Mouse (Mus musculus): ENCODE results near the gene Plxnd1. TPM values are rescaled to one million over a fixed set of nuclear protein-coding genes. Genes with fewer than 3 reads are reported as not detected.

Plxnd1 gene
- total and polyA plus RNA-seq, 2 experiments from 2014 or later: 8.2 to 31.2 TPM

DNA sequence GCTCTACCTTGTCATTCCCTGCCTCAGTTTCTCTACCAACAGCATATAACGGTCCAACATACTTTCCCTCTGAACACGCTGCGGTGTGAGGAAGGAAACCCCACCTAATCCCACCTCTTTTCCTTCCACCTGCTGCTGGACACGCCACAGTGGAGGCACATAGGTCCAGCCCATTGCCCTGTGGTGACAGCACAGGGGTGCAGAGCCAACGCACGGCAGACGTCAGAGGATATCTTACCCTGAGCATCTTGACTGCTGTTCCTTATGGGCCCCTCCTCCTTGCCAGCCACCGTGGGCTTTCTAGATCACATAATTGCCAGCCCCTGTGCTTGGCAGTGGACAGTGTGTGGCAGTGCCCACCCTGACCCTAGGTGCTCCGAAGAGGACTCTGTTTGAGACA is 4.3 kb downstream of the Plxnd1 start:
- Histone ChIP-seq H3K4me3 (ENCODE audit: low read length) (no peak overlapping the region), H3K4me1 (ENCODE audit: insufficient read depth, low read length) (peaks cover 19% of the 10 kb centered on the region), H3K27me3 (ENCODE audit: insufficient read depth, low read length) (peaks cover 6% of the 10 kb centered on the region; the same call in 1 of the 2 replicates), H3K9me3 (ENCODE audit: low read length) (no peaks in the 10 kb centered on the region), H3K9ac (replicated peaks; ENCODE audit: low read length) (0 out of 2 replicates have a peak overlapping the region, but pooled peaks have one; percentile 30), H3K27ac (no peak overlapping the region), H3K36me3 (ENCODE audit: insufficient read depth, low read length) (no peaks in the 10 kb centered on the region), H3K4me2 (ENCODE audit: low read depth, low read length) (peak overlapping the region; percentile 85)
- no peak for ATAC-seq
- no peak for DNase-seq (ENCODE audit: low spot score)
- 83% methylated on average over 9 of the region's 9 CpGs for WGBS
- no peak for TF ChIP-seq CTCF (IDR thresholded peaks at IDR 0.05; ENCODE audit: low read depth)

DNA sequence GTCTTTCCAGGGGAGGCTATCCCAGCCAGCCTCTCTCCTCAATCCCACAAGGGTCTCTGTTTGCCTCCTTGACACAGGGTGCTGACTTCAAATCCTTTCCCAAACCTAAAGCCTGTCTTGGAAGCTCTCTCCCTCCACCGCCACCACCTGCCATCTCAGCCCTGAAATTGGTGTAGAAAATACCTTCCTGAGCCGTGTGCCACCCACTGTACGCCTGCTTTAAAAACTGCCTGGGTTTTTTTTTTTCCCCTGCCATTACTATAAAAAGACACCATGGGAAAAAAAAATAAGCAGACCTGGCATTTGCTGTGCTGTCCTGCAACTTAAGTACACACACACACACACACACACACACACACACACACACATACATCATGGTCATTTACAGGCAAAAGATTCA is 4.7 kb downstream of the Plxnd1 start:
- no peak for TF ChIP-seq CTCF (IDR thresholded peaks at IDR 0.05; ENCODE audit: low read depth)
- DNase-seq (ENCODE audit: low spot score) (no peak), ATAC-seq (no peak)
- peaks cover 6% of the 10 kb centered on the region; the same call in 1 of the 2 replicates for H3K27me3 ChIP-seq (ENCODE audit: insufficient read depth, low read length)
- H3K27ac ChIP-seq: no peak overlapping the region
- no peaks in the 10 kb centered on the region for H3K9me3 ChIP-seq (ENCODE audit: low read length)
- peaks cover 19% of the 10 kb centered on the region for H3K4me1 ChIP-seq (ENCODE audit: insufficient read depth, low read length)
- H3K4me3 ChIP-seq (ENCODE audit: low read length): no peak overlapping the region
- H3K36me3 ChIP-seq (ENCODE audit: insufficient read depth, low read length): no peaks in the 10 kb centered on the region
- 79% methylated on average over 3 of the region's 3 CpGs for WGBS
- H3K9ac ChIP-seq (replicated peaks; ENCODE audit: low read length): no peak overlapping the region
- H3K4me2 ChIP-seq (ENCODE audit: low read depth, low read length): no peak overlapping the region; the same call in 1 of the 2 replicates

DNA sequence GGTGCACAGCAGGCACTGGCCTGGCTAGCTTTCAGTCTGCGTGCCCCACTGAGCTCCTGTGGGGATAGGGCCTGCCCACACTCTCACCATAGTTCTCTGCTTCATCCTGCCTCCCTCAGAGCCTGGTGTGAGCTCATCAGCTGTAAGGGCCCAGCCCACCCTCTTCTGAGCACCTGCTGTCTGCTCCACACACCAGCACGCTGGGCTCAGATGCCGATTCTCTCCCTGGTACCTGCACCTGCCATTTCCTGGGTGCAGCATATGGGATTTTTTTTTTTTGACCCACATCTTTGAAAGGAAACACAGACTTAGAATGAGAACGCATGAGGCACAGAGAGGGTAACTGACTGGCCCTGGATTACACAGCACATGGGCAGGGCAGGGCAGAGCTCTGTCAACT is 5.2 kb downstream of the Plxnd1 start:
- TF ChIP-seq CTCF (IDR thresholded peaks at IDR 0.05; ENCODE audit: low read depth): no peak
- Histone ChIP-seq H3K9me3 (ENCODE audit: low read length) (no peaks in the 10 kb centered on the region), H3K9ac (replicated peaks; ENCODE audit: low read length) (no peak overlapping the region), H3K4me1 (ENCODE audit: insufficient read depth, low read length) (peaks cover 19% of the 10 kb centered on the region), H3K4me2 (ENCODE audit: low read depth, low read length) (no peak overlapping the region), H3K4me3 (ENCODE audit: low read length) (no peak overlapping the region), H3K27me3 (ENCODE audit: insufficient read depth, low read length) (peaks cover 6% of the 10 kb centered on the region; the same call in 1 of the 2 replicates), H3K27ac (no peak overlapping the region), H3K36me3 (ENCODE audit: insufficient read depth, low read length) (no peaks in the 10 kb centered on the region)
- no peak for DNase-seq (ENCODE audit: low spot score)
- 59% methylated on average over 4 of the region's 4 CpGs for WGBS
- no peak for ATAC-seq

DNA sequence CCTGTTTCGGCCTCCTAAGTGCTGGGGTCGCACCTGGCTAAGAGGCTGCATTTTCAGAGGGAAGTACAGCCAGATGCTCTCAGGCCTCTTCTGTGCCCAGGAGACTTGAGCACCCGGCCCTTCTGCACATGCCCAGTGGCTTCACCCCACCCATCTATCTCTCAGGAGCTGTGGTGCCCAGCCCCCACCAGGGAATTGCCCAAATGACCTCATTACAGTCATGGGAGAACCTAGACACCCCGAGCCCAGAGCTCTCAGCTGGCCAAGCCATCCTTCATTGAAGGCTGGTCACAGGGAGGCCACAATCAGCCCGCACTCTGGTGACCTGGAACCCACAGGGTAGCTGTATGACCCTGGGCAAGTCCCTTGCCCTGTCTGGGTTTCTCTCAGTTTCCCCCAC is 5.8 kb downstream of the Plxnd1 start:
- H3K4me3 ChIP-seq (ENCODE audit: low read length): no peak overlapping the region
- H3K27ac ChIP-seq: no peak overlapping the region
- peaks cover 6% of the 10 kb centered on the region; the same call in 1 of the 2 replicates for H3K27me3 ChIP-seq (ENCODE audit: insufficient read depth, low read length)
- H3K9me3 ChIP-seq (ENCODE audit: low read length): no peaks in the 10 kb centered on the region
- DNase-seq (ENCODE audit: low spot score) (no peak), ATAC-seq (no peak)
- no peak overlapping the region for H3K9ac ChIP-seq (replicated peaks; ENCODE audit: low read length)
- WGBS: 79% methylated on average over 5 of the region's 5 CpGs
- H3K36me3 ChIP-seq (ENCODE audit: insufficient read depth, low read length): no peaks in the 10 kb centered on the region
- H3K4me1 ChIP-seq (ENCODE audit: insufficient read depth, low read length): peaks cover 19% of the 10 kb centered on the region
- no peak for TF ChIP-seq CTCF (IDR thresholded peaks at IDR 0.05; ENCODE audit: low read depth)
- no peak overlapping the region for H3K4me2 ChIP-seq (ENCODE audit: low read depth, low read length)

DNA sequence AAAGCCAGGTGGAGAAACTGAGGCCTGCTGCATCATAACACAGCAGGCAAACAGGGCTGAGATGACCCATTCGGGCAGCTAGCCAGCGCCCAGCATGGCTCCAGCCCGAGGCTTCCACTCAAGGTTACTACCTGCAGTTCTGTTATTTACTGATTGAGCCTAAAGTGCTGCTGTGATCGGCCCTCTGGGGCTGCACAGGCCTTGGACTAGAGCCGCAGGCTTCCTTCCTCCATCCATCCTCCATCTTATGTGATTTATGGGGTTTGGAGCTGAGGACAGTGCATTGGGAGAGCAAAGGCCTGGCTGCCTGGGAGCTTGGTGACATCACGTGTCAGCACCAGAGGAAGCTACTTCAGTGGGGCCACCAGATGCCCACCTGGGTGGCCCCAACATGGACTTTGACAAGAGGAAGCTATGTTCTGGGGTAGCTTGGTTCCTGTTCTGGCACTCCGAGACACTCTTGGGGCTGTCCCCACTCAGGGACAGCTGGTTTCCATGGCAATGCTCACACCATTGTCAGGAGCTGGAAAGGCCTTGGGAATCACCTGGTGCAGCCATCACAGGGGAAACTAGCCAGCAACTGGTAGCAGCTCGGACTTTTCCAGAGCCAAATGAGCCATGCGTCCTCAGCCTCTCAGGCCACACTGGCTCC is 7.6 kb downstream of the Plxnd1 start:
- DNase-seq (ENCODE audit: low spot score): no peak
- no peaks in the 10 kb centered on the region for H3K9me3 ChIP-seq (ENCODE audit: low read length)
- TF ChIP-seq CTCF (IDR thresholded peaks at IDR 0.05; ENCODE audit: low read depth): no peak
- H3K27me3 ChIP-seq (ENCODE audit: insufficient read depth, low read length): no peaks in the 10 kb centered on the region
- peaks cover 19% of the 10 kb centered on the region for H3K4me1 ChIP-seq (ENCODE audit: insufficient read depth, low read length)
- no peaks in the 10 kb centered on the region for H3K36me3 ChIP-seq (ENCODE audit: insufficient read depth, low read length)
- no peak overlapping the region for H3K9ac ChIP-seq (replicated peaks; ENCODE audit: low read length)
- ATAC-seq: no peak
- H3K4me3 ChIP-seq (ENCODE audit: low read length): no peak overlapping the region
- H3K27ac ChIP-seq: no peak overlapping the region
- no peak overlapping the region for H3K4me2 ChIP-seq (ENCODE audit: low read depth, low read length)
- 43% methylated on average over 9 of the region's 9 CpGs for WGBS

DNA sequence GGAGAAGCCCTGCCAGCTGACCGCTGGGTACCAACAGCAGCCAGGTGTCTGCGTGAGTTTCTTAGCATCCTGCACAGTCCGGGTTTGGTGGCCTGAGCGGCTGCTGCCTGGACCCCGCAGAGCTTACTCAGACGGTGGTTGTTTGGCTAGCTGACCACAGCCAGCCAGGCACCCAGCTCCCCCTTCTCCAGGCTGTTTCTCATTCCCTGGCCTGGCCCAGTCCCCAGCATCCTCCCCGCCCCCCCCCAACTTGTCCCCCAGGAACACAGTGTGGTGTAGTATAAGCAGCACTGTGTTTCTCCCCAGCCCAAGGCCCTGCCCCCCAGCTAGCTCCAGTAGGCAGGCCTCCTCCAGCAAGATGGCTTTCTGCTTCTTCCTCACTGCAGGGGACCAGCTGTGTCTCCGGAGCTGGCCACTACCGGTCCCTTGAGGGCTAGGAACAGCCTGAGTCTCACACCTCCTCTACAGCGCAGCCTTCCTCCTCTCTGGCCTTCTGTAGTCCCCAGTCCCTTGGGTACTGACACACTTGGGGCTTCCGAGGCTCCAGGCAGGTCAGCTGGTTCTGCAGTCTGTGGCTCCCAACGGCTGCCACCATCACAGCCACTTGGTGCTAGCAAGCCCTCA is 8.2 kb downstream of the Plxnd1 start:
- no peaks in the 10 kb centered on the region for H3K36me3 ChIP-seq (ENCODE audit: insufficient read depth, low read length)
- TF ChIP-seq CTCF (IDR thresholded peaks at IDR 0.05; ENCODE audit: low read depth): no peak
- H3K4me2 ChIP-seq (ENCODE audit: low read depth, low read length): no peak overlapping the region
- no peak for DNase-seq (ENCODE audit: low spot score)
- H3K4me3 ChIP-seq (ENCODE audit: low read length): no peak overlapping the region
- WGBS: 46% methylated on average over 12 of the region's 12 CpGs
- 0 out of 2 replicates have a peak overlapping the region, but pooled peaks have one; percentile 5 for H3K9ac ChIP-seq (replicated peaks; ENCODE audit: low read length)
- no peaks in the 10 kb centered on the region for H3K27me3 ChIP-seq (ENCODE audit: insufficient read depth, low read length)
- H3K27ac ChIP-seq: no peak overlapping the region
- peak; percentile 33; the same call in 1 of the 2 replicates for ATAC-seq
- peaks cover 19% of the 10 kb centered on the region for H3K4me1 ChIP-seq (ENCODE audit: insufficient read depth, low read length)
- H3K9me3 ChIP-seq (ENCODE audit: low read length): no peaks in the 10 kb centered on the region

DNA sequence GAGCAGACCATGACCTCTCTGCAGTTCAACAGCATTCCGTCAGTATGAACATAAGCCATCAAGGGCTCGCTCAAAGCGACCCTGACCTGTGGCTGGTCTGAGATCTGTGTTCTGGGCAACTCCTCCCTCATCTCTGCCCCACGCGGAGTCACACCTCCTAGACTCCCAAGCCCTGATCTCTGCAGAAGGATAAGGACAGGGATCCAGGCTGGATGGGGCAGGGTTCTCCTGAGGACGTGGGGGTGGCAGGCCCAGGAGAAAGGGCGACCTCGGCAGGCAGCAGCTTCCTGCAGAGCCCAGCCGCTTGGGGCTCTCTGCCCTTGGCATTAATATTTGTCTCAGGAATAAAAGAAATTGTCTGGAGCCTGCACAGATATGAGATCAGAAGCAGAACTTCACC is 9.2 kb downstream of the Plxnd1 start:
- H3K9me3 ChIP-seq (ENCODE audit: low read length): no peaks in the 10 kb centered on the region
- no peak overlapping the region for H3K9ac ChIP-seq (replicated peaks; ENCODE audit: low read length)
- H3K27me3 ChIP-seq (ENCODE audit: insufficient read depth, low read length): no peaks in the 10 kb centered on the region
- H3K4me1 ChIP-seq (ENCODE audit: insufficient read depth, low read length): peaks cover 19% of the 10 kb centered on the region
- H3K36me3 ChIP-seq (ENCODE audit: insufficient read depth, low read length): no peaks in the 10 kb centered on the region
- no peak for TF ChIP-seq CTCF (IDR thresholded peaks at IDR 0.05; ENCODE audit: low read depth)
- no peak overlapping the region for H3K27ac ChIP-seq
- WGBS: 66% methylated on average over 9 of the region's 9 CpGs
- no peak overlapping the region for H3K4me3 ChIP-seq (ENCODE audit: low read length)
- ATAC-seq (no peak), DNase-seq (ENCODE audit: low spot score) (no peak)
- H3K4me2 ChIP-seq (ENCODE audit: low read depth, low read length): no peak overlapping the region

Data from hindbrain, postnatal 0 days (tissue).